Mouse (Mus musculus) ovary, postnatal 14 days (tissue): Measurements from ENCODE around the gene Flnb.
A peak's percentile ranks its signal among the peaks of the same experiment; 100 is the strongest.

Source experiments
- DNase-seq: peaks from one replicate; pipeline ENCODE4 v3.0.0; 2022; ENCODE audit warnings: low spot score

Gene Flnb

DNA sequence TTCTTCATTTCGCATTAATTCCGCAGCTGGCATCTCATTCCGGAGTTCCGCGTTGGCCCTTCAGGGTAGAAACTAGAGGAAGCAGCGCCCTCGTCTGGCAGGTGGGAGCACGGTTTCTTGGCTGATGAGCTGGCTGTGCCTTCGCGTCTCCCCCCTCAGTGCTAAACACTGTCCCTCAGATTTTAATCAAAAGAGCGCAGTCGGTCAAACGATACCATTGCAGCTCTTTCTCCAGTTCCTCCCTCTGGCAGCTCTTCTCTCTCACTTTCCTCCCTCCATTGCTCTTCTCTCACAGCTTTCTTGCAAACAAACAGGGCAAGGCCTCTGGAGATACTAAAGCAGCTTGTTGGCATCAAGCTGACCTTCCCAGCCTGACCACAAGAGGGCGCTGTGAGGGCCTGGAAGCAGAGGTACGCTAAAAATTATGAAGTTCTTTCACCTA, 179.5 kb downstream of the Flnb start:
- peak; percentile 90 for DNase-seq

- no peak for DNase-seq
Measured at GRCm38 (mm10) chr14:7999030-7999429, 181.3 kb downstream of the Flnb start.

GRCm38 (mm10) chr14:7999435-7999834, 181.7 kb downstream of the Flnb start:
- DNase-seq, result no peak

DNA sequence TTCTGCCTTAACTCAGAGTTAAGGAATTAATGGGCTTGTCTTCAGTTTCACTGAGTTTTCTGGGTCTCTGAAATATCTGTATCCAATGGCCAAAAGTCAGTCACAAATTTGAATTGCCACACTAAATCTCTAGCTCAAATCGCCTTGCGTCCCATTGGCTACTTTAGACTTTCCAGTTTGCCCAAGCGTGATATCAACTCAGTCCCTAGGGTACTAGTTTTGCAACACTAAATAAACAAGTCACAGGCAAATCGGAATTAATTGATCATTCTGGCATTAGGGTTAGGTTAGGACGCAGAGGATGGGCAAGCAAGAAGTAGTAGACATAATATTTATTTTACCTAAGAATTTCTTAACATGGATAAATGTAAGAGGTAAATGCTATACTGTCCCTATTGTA, 182.5 kb downstream of the Flnb start:
- DNase-seq, result no peak
